Mouse (Mus musculus) layer of hippocampus, adult 18-20 months (tissue): ENCODE results near the gene Ctr9. TPM values are rescaled to one million over a fixed set of nuclear protein-coding genes. Genes with fewer than 3 reads are reported as not detected.

Source experiments
- DNase-seq, 2 experiments: peaks; one replicate each; pipeline ENCODE4 v3.0.0; 2022; ENCODE audit warnings: low spot score in 2 of 2
- long read RNA-seq: library from polyadenylated mRNA; stranded (forward); transcript quantifications from one replicate; pipeline ENCODE4 v2.0.0, GENCODE M21; 2021
- total RNA-seq, 2 experiments: library from RNA; stranded (reverse); gene quantifications; 2 replicates each; pipeline ENCODE4 v1.2.3; 2021

Gene Ctr9
- total RNA-seq, result 10 to 100 TPM; 43.8 to 43.9 TPM
- long read RNA-seq, full-length matches to known transcripts, result 27 of 32 reads
- long read RNA-seq, partial matches to known transcripts, result 3 of 32 reads
- long read RNA-seq, other reads (novel, unspliced or antisense), result 2 of 32 reads

DNA sequence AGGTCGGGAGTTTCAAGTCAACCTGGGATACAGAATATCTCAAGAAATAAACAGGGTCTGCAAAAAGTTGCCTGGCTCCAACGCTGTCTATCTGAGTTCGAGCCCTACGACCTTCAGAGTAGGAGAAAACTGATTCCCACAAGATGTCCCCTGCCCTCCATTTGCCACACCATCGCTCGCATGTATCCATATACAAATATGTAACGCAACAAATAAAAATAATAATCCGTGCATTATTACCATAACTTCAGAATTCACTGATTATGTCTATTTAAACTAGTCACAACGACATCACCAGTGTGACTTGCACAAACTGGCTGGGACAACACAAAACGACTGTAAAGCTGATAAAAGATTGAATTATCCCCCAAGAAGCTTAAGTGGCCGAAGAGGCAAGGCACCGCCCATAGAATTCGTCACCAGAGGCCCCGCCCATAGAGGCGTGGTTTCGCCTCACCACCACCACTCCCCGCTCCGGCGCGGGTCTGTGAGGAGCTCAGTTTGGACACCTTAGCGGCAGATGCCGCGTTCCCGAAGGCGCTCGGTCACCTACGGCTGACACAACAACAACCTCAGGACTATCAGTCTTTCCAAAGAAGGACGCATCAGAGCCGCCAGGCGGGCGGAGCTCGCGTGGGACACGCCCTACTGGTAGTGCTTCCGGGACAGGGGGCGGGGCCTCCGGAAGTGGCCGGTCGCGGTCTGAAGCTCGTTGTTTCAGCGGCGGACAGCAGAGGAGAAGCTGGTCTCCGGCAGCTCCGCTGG is at the start of gene Ctr9:
Gene Ctr9, plus strand, starts transcription at position 671 of the 765 bp plus-strand sequence.
- peak; percentile 92 to 94 for DNase-seq

DNA sequence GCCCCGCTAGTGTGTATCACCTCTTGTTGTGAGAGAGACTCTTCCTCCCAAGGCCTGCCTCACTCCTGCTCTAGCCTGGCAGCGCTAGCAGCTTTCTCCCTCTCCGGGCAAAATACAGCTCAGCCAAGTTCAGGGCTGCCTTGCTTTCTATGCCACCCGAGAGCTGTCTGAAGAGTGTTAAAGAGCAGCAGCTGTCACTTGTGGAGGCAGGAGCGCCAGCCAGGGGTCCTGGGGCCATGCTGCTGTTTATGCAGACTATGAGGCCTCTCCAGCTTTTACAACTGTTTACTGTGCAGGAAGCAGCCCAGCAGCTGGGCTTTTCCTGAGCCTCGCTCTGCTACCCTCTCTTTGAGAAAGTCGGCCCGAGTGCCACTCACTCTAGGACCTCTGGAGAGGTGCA is 47.7 kb upstream of the Ctr9 start:
- no peak for DNase-seq

GRCm38 (mm10) chr7:110982053-110982705 is 46.6 kb upstream of the Ctr9 start, which contains the start of gene Mrvi1:
TSS of gene Mrvi1 (minus strand) at chr7:110982461.
- DNase-seq, result no peak

- peak; percentile 16 to 51 for DNase-seq
Observed at GRCm38 (mm10) chr7:110982764-110983163, 46.0 kb upstream of the Ctr9 start.

DNA sequence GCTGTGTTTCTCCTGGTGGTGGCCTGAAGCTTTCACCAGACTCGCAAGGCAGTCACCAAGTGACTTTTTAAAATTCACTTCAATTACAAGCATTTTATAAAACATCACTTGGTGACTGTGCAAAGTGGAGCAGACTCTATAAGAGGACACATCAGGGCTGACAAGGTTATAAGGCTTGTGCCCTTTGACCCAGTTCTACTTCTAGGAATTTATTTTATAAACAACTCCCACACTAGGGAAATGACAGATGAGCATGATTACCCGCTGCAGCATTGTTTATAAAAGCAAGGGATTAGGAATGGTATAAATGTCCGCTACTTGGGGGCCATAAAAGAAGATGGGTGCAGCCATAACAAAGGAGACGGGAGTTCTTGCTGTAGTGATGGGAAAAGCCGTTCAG is 45.1 kb upstream of the Ctr9 start:
- DNase-seq, result no peak

DNA sequence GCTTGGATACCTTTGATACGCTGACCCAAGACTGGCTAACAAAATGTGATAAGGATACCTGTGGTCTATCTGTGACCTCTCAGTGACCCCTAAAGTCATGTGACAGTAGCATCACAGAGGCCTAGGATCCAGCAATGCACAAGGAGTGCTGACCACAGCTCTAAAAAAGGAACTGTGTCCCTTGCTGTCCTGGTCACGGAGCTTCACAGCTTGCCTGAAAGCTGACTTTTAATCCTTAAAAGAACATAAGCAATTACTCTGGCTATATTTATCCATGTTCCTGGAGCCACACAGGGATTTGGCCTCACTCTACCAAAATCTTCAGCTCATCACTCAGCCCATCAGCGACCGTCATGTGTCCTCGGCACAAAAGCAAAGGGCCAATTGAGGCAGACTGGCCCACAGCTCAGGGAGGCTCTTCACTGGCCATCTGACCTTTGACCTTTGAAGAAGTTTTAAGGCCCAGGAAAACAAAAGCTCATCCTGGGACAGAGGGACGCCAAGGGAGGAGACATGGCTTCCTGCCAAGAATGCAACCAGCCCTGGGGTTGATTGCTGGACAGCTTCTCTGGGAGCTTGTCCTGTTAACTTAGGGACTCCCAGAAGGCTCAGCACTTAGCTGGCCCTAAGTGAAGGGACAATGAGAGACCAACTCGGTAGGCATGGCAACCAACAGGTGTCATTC is 43.0 kb upstream of the Ctr9 start:
- no peak for DNase-seq

DNA sequence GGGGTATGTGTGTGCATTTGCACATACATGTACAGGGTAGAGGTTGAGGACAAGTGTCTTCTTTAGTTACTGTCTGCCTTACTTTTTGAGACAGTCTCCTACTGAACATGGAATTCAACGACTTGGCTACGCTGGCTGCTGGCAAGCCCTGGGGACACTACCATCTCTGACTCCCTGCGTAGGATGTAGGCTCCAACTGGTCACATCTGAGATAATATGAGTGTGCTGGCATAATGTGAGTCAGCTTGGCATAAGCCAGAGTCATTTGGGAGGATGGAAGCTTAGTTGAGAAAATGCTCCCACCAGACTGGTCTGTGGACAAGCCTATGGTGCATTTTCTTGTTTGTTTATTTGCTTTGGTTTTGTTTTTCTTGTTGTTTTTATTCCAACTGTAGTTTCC is 40.7 kb upstream of the Ctr9 start:
- DNase-seq, result peak; percentile 52 to 62

- DNase-seq, result no peak
Observed at GRCm38 (mm10) chr7:110989286-110989879, 39.4 kb upstream of the Ctr9 start.

- no peak for DNase-seq
Observed at GRCm38 (mm10) chr7:110990356-110991220, 38.2 kb upstream of the Ctr9 start.

- DNase-seq, result no peak
Observed at GRCm38 (mm10) chr7:110991221-110991494, 37.6 kb upstream of the Ctr9 start.

DNA sequence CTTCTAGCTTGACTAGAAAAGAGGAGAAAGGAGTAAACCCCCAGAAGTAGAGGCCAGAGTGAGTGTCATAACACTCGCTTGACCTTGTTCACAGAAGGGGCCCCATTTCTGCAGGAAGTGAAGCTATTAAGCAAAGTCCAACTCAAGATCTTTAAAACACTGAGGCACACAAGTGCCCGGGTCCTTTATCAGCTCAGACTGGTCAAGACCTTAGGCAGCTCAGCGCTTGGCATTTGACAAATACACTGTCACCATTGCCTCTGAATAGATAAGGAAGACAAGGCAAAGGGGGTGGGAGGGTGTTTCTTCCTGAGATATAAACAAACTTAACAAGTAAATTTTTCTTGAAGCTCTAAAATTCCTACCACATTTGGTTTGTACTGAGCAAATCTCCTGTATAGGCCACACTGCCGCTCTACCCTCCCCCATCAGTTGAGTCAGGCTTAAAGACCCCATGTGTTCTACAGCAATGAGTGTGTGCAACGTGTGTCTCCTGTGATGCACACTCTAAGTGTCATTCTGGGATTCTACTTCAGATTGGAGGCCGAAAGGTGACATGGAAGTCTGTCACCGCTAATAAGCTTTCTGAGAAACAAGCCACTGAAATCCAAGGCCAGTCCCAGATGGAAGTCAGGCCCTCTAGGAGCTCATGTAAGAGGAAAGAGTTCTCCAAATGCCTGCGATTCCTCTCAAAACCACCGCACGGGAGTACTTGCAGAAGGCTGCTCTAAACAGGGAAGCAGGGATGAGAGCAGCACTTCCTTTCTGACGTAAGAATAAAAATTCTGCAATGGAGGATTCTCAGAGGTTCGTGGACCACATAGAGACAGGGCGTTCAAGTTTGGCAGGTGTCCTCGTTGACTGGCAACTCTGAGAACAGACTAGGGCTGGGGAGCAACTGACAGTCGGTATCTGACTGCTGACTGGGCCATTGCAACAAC is 29.6 kb upstream of the Ctr9 start:
- no peak for DNase-seq

DNA sequence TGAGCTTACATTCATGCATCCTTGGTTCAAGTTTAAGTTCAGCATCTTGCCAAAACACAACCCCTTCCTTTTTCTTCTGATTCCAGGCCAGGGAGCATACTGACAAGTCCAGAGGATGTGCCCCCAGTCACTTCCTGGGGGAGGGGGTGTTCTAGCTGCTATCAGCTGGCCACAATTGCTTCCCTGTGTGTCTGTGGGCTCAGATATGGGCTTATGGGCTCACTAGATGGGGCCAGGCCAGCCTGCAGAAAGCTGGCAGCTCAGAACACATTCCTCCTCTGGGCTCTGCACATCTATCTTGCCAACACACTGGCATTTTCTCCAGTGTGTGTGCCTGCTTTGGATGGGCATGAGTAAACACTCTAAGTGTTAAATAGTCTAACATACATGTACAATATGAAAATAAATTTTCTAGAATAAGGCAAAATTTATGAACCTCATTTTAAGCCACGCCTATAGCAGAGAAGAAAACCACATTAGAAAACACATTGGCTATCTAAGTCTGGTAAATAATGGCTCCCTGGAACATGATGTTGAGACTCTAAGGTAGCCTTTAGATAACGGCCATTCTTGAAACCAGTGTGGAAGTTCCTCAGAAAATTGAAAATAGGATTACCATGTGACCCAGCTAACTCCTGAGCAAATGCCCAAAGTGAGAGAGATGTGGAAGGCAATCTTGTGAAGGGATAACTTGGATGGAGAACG is 24.5 kb upstream of the Ctr9 start:
- DNase-seq, result no peak

DNA sequence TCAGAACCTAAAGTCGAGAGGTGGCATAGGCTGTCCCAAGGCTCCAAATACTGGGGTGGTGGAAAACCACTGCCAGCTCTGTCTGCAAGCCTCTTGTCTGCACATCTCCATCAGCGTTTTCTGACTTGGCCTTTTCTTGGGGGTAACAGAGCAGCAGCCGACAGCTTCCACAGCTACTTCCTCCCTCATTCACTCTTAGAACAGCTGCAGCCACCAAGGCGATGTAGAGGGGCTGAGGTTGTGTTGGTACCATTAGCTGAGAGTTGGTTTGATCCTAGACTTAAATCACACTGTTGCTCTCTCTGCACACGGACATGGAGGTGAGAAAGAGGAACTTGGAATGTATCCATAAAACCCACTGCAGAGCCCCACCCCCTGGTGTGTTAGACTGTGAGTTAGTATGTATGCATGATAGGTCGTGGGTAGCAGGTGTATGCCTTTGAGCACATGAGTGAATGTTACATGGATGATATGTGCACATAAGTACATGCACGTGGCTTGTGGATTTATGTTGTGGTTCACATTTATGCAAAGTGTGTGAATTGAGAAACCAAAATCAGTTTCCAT is 14.6 kb upstream of the Ctr9 start:
- no peak for DNase-seq

DNA sequence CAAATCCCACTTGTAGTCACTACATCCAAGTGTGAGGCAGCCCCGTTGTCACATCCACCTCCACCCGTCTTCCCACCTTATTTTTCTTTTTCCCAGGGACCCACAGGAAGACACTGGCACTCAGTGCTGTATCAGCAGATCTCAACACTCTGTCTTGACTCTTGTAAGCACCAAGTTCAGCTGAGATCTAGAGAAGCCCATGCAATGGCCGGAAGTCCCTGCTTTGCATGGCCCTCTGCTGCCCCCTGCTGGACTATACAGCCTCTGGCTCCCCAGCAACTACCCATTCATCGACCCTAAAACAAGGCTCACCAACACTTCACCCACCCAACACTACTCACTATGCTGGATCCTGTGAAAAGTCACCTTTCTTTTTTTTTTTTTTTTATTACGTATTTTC is 13.9 kb upstream of the Ctr9 start:
- peak; percentile 70 to 87 for DNase-seq

DNA sequence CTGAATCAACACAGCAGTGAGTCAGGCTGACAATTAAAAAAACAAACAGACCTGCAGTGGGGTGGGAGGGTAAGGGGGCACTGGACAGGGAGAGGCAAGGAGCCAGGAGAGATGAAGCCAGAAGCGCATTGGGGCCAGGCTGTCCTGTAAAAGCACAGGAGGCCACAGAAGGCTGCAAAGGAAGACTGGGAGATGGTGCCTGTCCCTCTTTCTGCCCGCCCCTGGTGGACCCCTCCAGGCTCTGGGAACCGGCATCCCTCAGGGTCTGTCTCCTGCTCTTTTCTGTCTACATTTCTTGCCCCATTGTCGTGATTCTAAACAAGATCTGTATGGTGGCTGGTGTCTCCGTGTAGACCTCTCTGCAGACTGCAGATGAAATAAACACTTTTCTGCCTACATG is 13.0 kb upstream of the Ctr9 start:
- no peak for DNase-seq

GRCm38 (mm10) chr7:111016921-111017320 is 11.8 kb upstream of the Ctr9 start:
- DNase-seq, result peak; percentile 12 to 39

- no peak for DNase-seq
Observed at GRCm38 (mm10) chr7:111020814-111021213, 7.9 kb upstream of the Ctr9 start.

- peak in 1 of 2 experiments; percentile 33 for DNase-seq
Observed at GRCm38 (mm10) chr7:111024068-111024594, 4.6 kb upstream of the Ctr9 start.
